Mouse (Mus musculus) heart, embryonic 10.5 days (tissue): ENCODE results near the gene Tmem223. TPM values are rescaled to one million over a fixed set of nuclear protein-coding genes. Genes with fewer than 3 reads are reported as not detected.

ENCODE experiments used
- DNase-seq: peaks from one replicate; pipeline ENCODE4 v3.0.0-alpha.2; 2017; ENCODE audit warnings: low spot score
- H3K27ac ChIP-seq: fragments of 300-500 bp; sonication (generic); 2 replicates; pipeline ENCODE4 v1.5.1; 2016; ENCODE audit warnings: mild to moderate bottlenecking
- H3K27me3 ChIP-seq: fragments of 300-500 bp; sonication (generic); 2 replicates; pipeline ENCODE4 v1.6.1; 2016; ENCODE audit warnings: mild to moderate bottlenecking; ENCODE audit not compliant: poor library complexity, insufficient read depth, severe bottlenecking
- H3K36me3 ChIP-seq: fragments of 300-500 bp; sonication (generic); 2 replicates; pipeline ENCODE4 v1.6.1; 2016; ENCODE audit warnings: mild to moderate bottlenecking, moderate library complexity
- H3K4me1 ChIP-seq: fragments of 300-500 bp; sonication (generic); 2 replicates; pipeline ENCODE4 v1.6.1; 2016; ENCODE audit warnings: mild to moderate bottlenecking
- H3K4me3 ChIP-seq: fragments of 300-500 bp; sonication (generic); 2 replicates; pipeline ENCODE4 v1.5.1; 2016; ENCODE audit warnings: mild to moderate bottlenecking, moderate library complexity
- H3K9me3 ChIP-seq: fragments of 300-500 bp; sonication (generic); 2 replicates; pipeline ENCODE4 v1.6.1; 2016; ENCODE audit warnings: mild to moderate bottlenecking, moderate library complexity
- WGBS: fragments of 180-500 bp; shearing (Covaris S2); methylation state at CpG from one replicate; pipeline ENCODE4 v1.1.7; 2016; 5-methylcytosine and 5-hydroxymethylcytosine counted together
- polyA plus RNA-seq: library from polyadenylated mRNA; unstranded; fragments of >200 nt; fragmentation: Nextera tagmentation; extraction: Ambion mirVana; gene quantifications from 2 replicates; pipeline ENCODE4 v1.2.1, GENCODE M21; 2016

Tmem223 gene
- polyA plus RNA-seq, 1 experiment from 2014 or later = 136 TPM

GRCm38 (mm10) chr19:8757471-8757998 lies 13.3 kb upstream of the Tmem223 start:
- 6% methylated on average over 14 of the region's 14 CpGs for WGBS
- Histone ChIP-seq H3K4me1 (peaks cover 19% of the 10 kb centered on the region), H3K9me3 (no peaks in the 10 kb centered on the region), H3K27me3 (no peaks in the 10 kb centered on the region), H3K27ac (peak overlapping the region; percentile 95), H3K4me3 (peak overlapping the region; percentile 80), H3K36me3 (peaks cover 41% of the 10 kb centered on the region)
- no peak for DNase-seq

GRCm38 (mm10) chr19:8758899-8759298 lies 11.9 kb upstream of the Tmem223 start:
- H3K4me3 ChIP-seq = 0 out of 2 replicates have a peak overlapping the region, but pooled peaks have one; percentile 80
- peaks cover 19% of the 10 kb centered on the region for H3K4me1 ChIP-seq
- no peaks in the 10 kb centered on the region for H3K9me3 ChIP-seq
- peaks cover 43% of the 10 kb centered on the region for H3K36me3 ChIP-seq
- 77% methylated on average over 2 of the region's 2 CpGs for WGBS
- DNase-seq = no peak
- no peak overlapping the region for H3K27ac ChIP-seq
- no peaks in the 10 kb centered on the region for H3K27me3 ChIP-seq

GRCm38 (mm10) chr19:8760757-8761156 lies 10.0 kb upstream of the Tmem223 start:
- H3K27ac ChIP-seq = no peak overlapping the region
- H3K27me3 ChIP-seq = no peaks in the 10 kb centered on the region
- WGBS = 87% methylated on average over 2 of the region's 2 CpGs
- DNase-seq = no peak
- H3K4me1 ChIP-seq = peaks cover 10% of the 10 kb centered on the region
- H3K4me3 ChIP-seq = no peak overlapping the region
- 0 out of 2 replicates have a peak, but pooled peaks cover 7% of the 10 kb centered on the region for H3K9me3 ChIP-seq
- peaks cover 44% of the 10 kb centered on the region for H3K36me3 ChIP-seq

- Histone ChIP-seq H3K36me3 (peaks cover 67% of the 10 kb centered on the region), H3K4me3 (no peak overlapping the region), H3K4me1 (peaks cover 2% of the 10 kb centered on the region), H3K27me3 (no peaks in the 10 kb centered on the region), H3K9me3 (0 out of 2 replicates have a peak, but pooled peaks cover 7% of the 10 kb centered on the region), H3K27ac (no peak overlapping the region)
- DNase-seq = no peak
- WGBS = 89% methylated on average over 4 of the region's 4 CpGs
Observed at GRCm38 (mm10) chr19:8763276-8763675, 7.5 kb upstream of the Tmem223 start.

GRCm38 (mm10) chr19:8765562-8765961 lies 5.2 kb upstream of the Tmem223 start:
- Histone ChIP-seq H3K27me3 (no peaks in the 10 kb centered on the region), H3K4me3 (no peak overlapping the region), H3K36me3 (peaks cover 89% of the 10 kb centered on the region), H3K4me1 (peaks cover 4% of the 10 kb centered on the region; the same call in 1 of the 2 replicates), H3K27ac (no peak overlapping the region), H3K9me3 (0 out of 2 replicates have a peak, but pooled peaks cover 7% of the 10 kb centered on the region)
- DNase-seq = no peak
- 93% methylated on average over 9 of the region's 9 CpGs for WGBS

- DNase-seq = no peak
- H3K4me3 ChIP-seq = peak overlapping the region; percentile 88
- H3K27ac ChIP-seq = peak overlapping the region; percentile 96
- no peaks in the 10 kb centered on the region for H3K27me3 ChIP-seq
- H3K36me3 ChIP-seq = peaks cover 48% of the 10 kb centered on the region
- no peaks in the 10 kb centered on the region for H3K9me3 ChIP-seq
- 58% methylated on average over 5 of the region's 5 CpGs for WGBS
- H3K4me1 ChIP-seq = peaks cover 35% of the 10 kb centered on the region
Observed at GRCm38 (mm10) chr19:8772996-8773395, 2.2 kb downstream of the Tmem223 start.

- Histone ChIP-seq H3K36me3 (peaks cover 48% of the 10 kb centered on the region), H3K9me3 (no peaks in the 10 kb centered on the region), H3K4me3 (peak overlapping the region; percentile 88), H3K27me3 (no peaks in the 10 kb centered on the region), H3K27ac (peak overlapping the region; percentile 96), H3K4me1 (peaks cover 35% of the 10 kb centered on the region)
- 57% methylated on average over 6 of the region's 6 CpGs for WGBS
- no peak for DNase-seq
Observed at GRCm38 (mm10) chr19:8773409-8773808, 2.6 kb downstream of the Tmem223 start.

GRCm38 (mm10) chr19:8774086-8774835 lies 3.5 kb downstream of the Tmem223 start, which contains the start of gene Tmem179b:
Tmem179b (minus strand) TSS chr19:8774467.
- peak; percentile 98 for DNase-seq
- H3K36me3 ChIP-seq = peaks cover 45% of the 10 kb centered on the region
- WGBS = under 1% methylated on average over 68 of the region's 68 CpGs

GRCm38 (mm10) chr19:8774951-8775421 lies 4.2 kb downstream of the Tmem223 start:
- Histone ChIP-seq H3K36me3 (peaks cover 44% of the 10 kb centered on the region), H3K27me3 (no peaks in the 10 kb centered on the region), H3K4me1 (peaks cover 35% of the 10 kb centered on the region), H3K9me3 (no peaks in the 10 kb centered on the region), H3K4me3 (peak overlapping the region; percentile 88), H3K27ac (peak overlapping the region; percentile 96)
- no peak for DNase-seq
- 5% methylated on average over 20 of the region's 20 CpGs for WGBS

More at GRCm38 (mm10) chr19:8774086-8774835, 3.5 kb downstream of the Tmem223 start, which contains the start of gene Tmem179b:
- Histone ChIP-seq H3K4me1 (peaks cover 35% of the 10 kb centered on the region), H3K4me3 (peak within 1 kb of the TSS; percentile 88), H3K9me3 (no peaks in the 10 kb centered on the region), H3K27me3 (no peaks in the 10 kb centered on the region), H3K27ac (peak within 1 kb of the TSS; percentile 96)

GRCm38 (mm10) chr19:8786008-8786781 lies 15.4 kb downstream of the Tmem223 start, which contains the start of gene Taf6l:
Taf6l (minus strand) TSS chr19:8786417.
- DNase-seq = peak; percentile 98
- peak within 1 kb of the TSS; percentile 83 for H3K4me3 ChIP-seq
- no peaks in the 10 kb centered on the region for H3K9me3 ChIP-seq
- no peaks in the 10 kb centered on the region for H3K27me3 ChIP-seq
- peaks cover 11% of the 10 kb centered on the region; the same call in 1 of the 2 replicates for H3K4me1 ChIP-seq
- peaks cover 35% of the 10 kb centered on the region for H3K36me3 ChIP-seq
- H3K27ac ChIP-seq = peak within 1 kb of the TSS; percentile 92
- WGBS = 1% methylated on average over 32 of the region's 32 CpGs

- no peak overlapping the region for H3K27ac ChIP-seq
- H3K4me1 ChIP-seq = peaks cover 11% of the 10 kb centered on the region; the same call in 1 of the 2 replicates
- peaks cover 26% of the 10 kb centered on the region for H3K36me3 ChIP-seq
- no peaks in the 10 kb centered on the region for H3K9me3 ChIP-seq
- H3K27me3 ChIP-seq = no peaks in the 10 kb centered on the region
- WGBS = 27% methylated on average over 3 of the region's 3 CpGs
- no peak overlapping the region for H3K4me3 ChIP-seq
- DNase-seq = no peak
Observed at GRCm38 (mm10) chr19:8788521-8788920, 17.7 kb downstream of the Tmem223 start.

GRCm38 (mm10) chr19:8789171-8789570 lies 18.4 kb downstream of the Tmem223 start:
- H3K9me3 ChIP-seq = no peaks in the 10 kb centered on the region
- 67% methylated on average over 1 of the region's 1 CpGs for WGBS

More at GRCm38 (mm10) chr19:8789171-8789570, 18.4 kb downstream of the Tmem223 start:
- peaks cover 27% of the 10 kb centered on the region for H3K36me3 ChIP-seq
- H3K27ac ChIP-seq = no peak overlapping the region
- no peaks in the 10 kb centered on the region for H3K27me3 ChIP-seq
- no peak overlapping the region for H3K4me3 ChIP-seq
- H3K4me1 ChIP-seq = peaks cover 11% of the 10 kb centered on the region; the same call in 1 of the 2 replicates
- DNase-seq = no peak
